Mouse (Mus musculus) myocyte (in vitro differentiated cells): ENCODE measurements at regions not wholly inside any gene's neighbourhood (a gene's known extent, or its start where the extent isn't known, plus 50 kb on each side); places are given as distances from the start of the nearest gene placed in this dataset.

Experiments used
- E2F4 ChIP-seq: IDR thresholded peaks from one replicate; pipeline ENCODE4 v1.6.1; 2011; ENCODE audit warnings: mild to moderate bottlenecking, control low read depth, moderate library complexity; ENCODE audit not compliant: insufficient read depth
- POLR2A ChIP-seq: IDR thresholded peaks from one replicate; pipeline ENCODE4 v1.6.1; 2011; ENCODE audit warnings: low read depth, mild to moderate bottlenecking, control low read depth, moderate library complexity; ENCODE audit not compliant: insufficient read length
- POLR2AphosphoS2 ChIP-seq: IDR thresholded peaks from one replicate; pipeline ENCODE4 v1.6.1; 2011; ENCODE audit warnings: low read depth, control low read depth; ENCODE audit not compliant: insufficient read length
- TCF12 ChIP-seq: IDR thresholded peaks from one replicate; pipeline ENCODE4 v1.6.1; 2011; ENCODE audit warnings: mild to moderate bottlenecking, control low read depth; ENCODE audit not compliant: poor library complexity, insufficient read depth, severe bottlenecking
- TCF3 ChIP-seq: IDR thresholded peaks from one replicate; pipeline ENCODE4 v1.6.1; 2011; ENCODE audit warnings: low read depth, control low read depth; ENCODE audit not compliant: insufficient read length
- USF1 ChIP-seq: IDR thresholded peaks from one replicate; pipeline ENCODE4 v1.6.1; 2011; ENCODE audit warnings: low read depth, mild to moderate bottlenecking, control low read depth, moderate library complexity

DNA sequence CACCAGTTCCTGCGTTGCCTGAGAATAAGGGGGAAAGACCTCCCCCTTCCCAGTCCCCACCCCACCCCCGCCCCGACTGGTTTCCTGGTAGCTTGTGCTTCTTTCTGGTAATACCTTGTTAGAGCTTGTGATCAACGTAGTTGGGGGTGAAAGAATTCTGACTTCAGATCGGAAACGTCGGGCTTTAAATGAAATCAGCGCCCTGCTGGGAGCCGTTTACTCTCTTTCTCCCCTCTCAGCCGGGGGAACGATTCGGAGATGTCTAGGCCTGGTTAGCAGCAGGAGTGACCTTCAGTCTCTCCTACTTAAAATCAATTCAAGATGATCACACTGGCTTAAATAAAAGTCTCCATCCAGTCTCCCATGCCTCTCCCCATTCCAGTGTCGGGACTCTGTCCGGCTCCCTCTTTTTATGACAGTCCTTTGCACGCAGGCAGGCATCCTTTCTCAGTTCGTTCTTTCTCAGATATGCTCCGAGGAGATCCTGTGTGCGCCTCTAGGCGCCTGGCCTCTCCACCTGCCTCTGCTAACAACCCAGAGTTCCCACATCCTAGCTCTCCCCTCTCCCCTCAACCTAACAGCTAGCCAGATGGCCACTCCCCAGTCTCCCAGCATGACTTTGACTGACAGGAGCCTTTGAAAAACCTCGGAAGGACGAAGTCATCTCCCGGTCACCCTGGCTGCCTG is 405.5 kb upstream of the Id4 start:
- TF ChIP-seq E2F4, result no peak
- TF ChIP-seq USF1, result no peak
- no peak for TF ChIP-seq POLR2A
- TF ChIP-seq POLR2AphosphoS2, result no peak
- TF ChIP-seq TCF3, result no peak
- no peak for TF ChIP-seq TCF12
